Mouse (Mus musculus): ENCODE results near the gene Pip4k2b.
"Not testable (repeated sequence)": the region's sequence is repeated elsewhere in the genome, so short reads cannot be mapped to it uniquely, and the experiment has no call there.

Gene Pip4k2b

GRCm38 (mm10) chr11:97714784-97715760 lies 29.4 kb downstream of the Pip4k2b start:
- DNase-seq (ENCODE audit: low spot score in 2 of 2), result no peak

- DNase-seq (ENCODE audit: low spot score in 2 of 2), result no peak
Measured at GRCm38 (mm10) chr11:97714356-97714755, 30.1 kb downstream of the Pip4k2b start.

- DNase-seq (ENCODE audit: low spot score in 2 of 2), result no peak
Measured at GRCm38 (mm10) chr11:97713896-97714295, 30.6 kb downstream of the Pip4k2b start.

- no peak for DNase-seq (ENCODE audit: low spot score in 2 of 2)
Measured at GRCm38 (mm10) chr11:97712286-97712685, 32.2 kb downstream of the Pip4k2b start.

- DNase-seq (ENCODE audit: low spot score in 2 of 2), result no peak
Measured at GRCm38 (mm10) chr11:97711200-97711900, 33.2 kb downstream of the Pip4k2b start.

- DNase-seq (ENCODE audit: low spot score in 2 of 2), result not testable (repeated sequence)
Measured at GRCm38 (mm10) chr11:97710067-97710466, 34.4 kb downstream of the Pip4k2b start.

- DNase-seq (ENCODE audit: low spot score in 2 of 2), result peak; percentile 99 to 100
Measured at GRCm38 (mm10) chr11:97703039-97703826, 41.3 kb downstream of the Pip4k2b start, which contains the start of gene Psmb3. Gene Psmb3, plus strand, starts transcription at chr11:97703399.

- peak; percentile 70 to 92 for DNase-seq (ENCODE audit: low spot score in 2 of 2)
Measured at GRCm38 (mm10) chr11:97702393-97702745, 42.1 kb downstream of the Pip4k2b start.

- no peak for DNase-seq (ENCODE audit: low spot score in 2 of 2)
Measured at GRCm38 (mm10) chr11:97701581-97702392, 42.7 kb downstream of the Pip4k2b start.

- DNase-seq (ENCODE audit: low spot score in 2 of 2), result no peak
Measured at GRCm38 (mm10) chr11:97700746-97701580, 43.5 kb downstream of the Pip4k2b start.

GRCm38 (mm10) chr11:97700003-97700745 lies 44.3 kb downstream of the Pip4k2b start, which contains the start of gene Pcgf2:
Gene Pcgf2, minus strand, starts transcription at chr11:97700497.
- no peak for DNase-seq (ENCODE audit: low spot score in 2 of 2)

- DNase-seq (ENCODE audit: low spot score in 2 of 2), result peak; percentile 74 to 86
Measured at GRCm38 (mm10) chr11:97699626-97700002, 44.9 kb downstream of the Pip4k2b start.

- no peak for DNase-seq (ENCODE audit: low spot score in 2 of 2)
Measured at GRCm38 (mm10) chr11:97698741-97699611, 45.5 kb downstream of the Pip4k2b start.

GRCm38 (mm10) chr11:97697891-97698529 lies 46.5 kb downstream of the Pip4k2b start:
- no peak for DNase-seq (ENCODE audit: low spot score in 2 of 2)

- DNase-seq (ENCODE audit: low spot score in 2 of 2), result no peak
Measured at GRCm38 (mm10) chr11:97697199-97697890, 47.2 kb downstream of the Pip4k2b start.

GRCm38 (mm10) chr11:97696669-97697068 lies 47.8 kb downstream of the Pip4k2b start:
- DNase-seq (ENCODE audit: low spot score in 2 of 2), result no peak

GRCm38 (mm10) chr11:97695712-97696401 lies 48.6 kb downstream of the Pip4k2b start:
- no peak for DNase-seq (ENCODE audit: low spot score in 2 of 2)

All from left cerebral cortex, adult 9 months (tissue).